Mouse (Mus musculus) brain, embryonic 14.5 days (tissue): Measurements from ENCODE around the gene Tubg1.

Source experiments
- CTCF ChIP-seq: fragments of 200-500 bp; IDR thresholded peaks from 2 replicates; pipeline ENCODE4 v1.5.1; 2012; ENCODE audit warnings: inconsistent platforms, mild to moderate bottlenecking, moderate library complexity, borderline replicate concordance; ENCODE audit not compliant: insufficient read depth, insufficient read length; ENCODE audit errors: extremely low read depth
- POLR2A ChIP-seq: fragments of 200-500 bp; IDR thresholded peaks from 2 replicates; pipeline ENCODE4 v1.6.1; 2012; ENCODE audit warnings: mild to moderate bottlenecking, inconsistent platforms, borderline replicate concordance; ENCODE audit not compliant: poor library complexity, insufficient read depth, insufficient read length, severe bottlenecking; ENCODE audit errors: extremely low read depth

- TF ChIP-seq CTCF (no peak), POLR2A (no peak)
Observed at GRCm38 (mm10) chr11:101168301-101168980, 48.7 kb downstream of the Tubg1 start.
